Mouse (Mus musculus) neural tube, embryonic 13.5 days (tissue): ENCODE data around the gene Thumpd2. TPM values are rescaled to one million over a fixed set of nuclear protein-coding genes. Genes with fewer than 3 reads are reported as not detected.

Experiments
- ATAC-seq: fragments of 200-750 bp; cut with Nextera tagmentation; 2 replicates; pipeline ENCODE4 v1.8.0; 2017; ENCODE audit warnings: low read depth, mild to moderate bottlenecking, moderate TSS enrichment, moderate library complexity
- H3K27ac ChIP-seq: fragments of 300-500 bp; sonication (generic); replicated peaks from 2 replicates; pipeline ENCODE4 v1.5.1; 2015; ENCODE audit warnings: moderate library complexity, mild to moderate bottlenecking, inconsistent platforms
- H3K27me3 ChIP-seq: fragments of 300-500 bp; sonication (generic); 2 replicates; pipeline ENCODE4 v1.6.1; 2015; ENCODE audit warnings: mild to moderate bottlenecking, inconsistent platforms
- H3K36me3 ChIP-seq: fragments of 300-500 bp; sonication (generic); 2 replicates; pipeline ENCODE4 v1.6.1; 2015; ENCODE audit warnings: mild to moderate bottlenecking, inconsistent platforms
- H3K4me1 ChIP-seq: fragments of 300-500 bp; sonication (generic); replicated peaks from 2 replicates; pipeline ENCODE4 v1.6.1; 2015; ENCODE audit warnings: inconsistent platforms
- H3K4me2 ChIP-seq: fragments of 300-500 bp; sonication (generic); 2 replicates; pipeline ENCODE4 v1.6.1; 2015; ENCODE audit warnings: inconsistent platforms, mild to moderate bottlenecking, moderate library complexity
- H3K4me3 ChIP-seq: fragments of 300-500 bp; sonication (generic); 2 replicates; pipeline ENCODE4 v1.5.1; 2015; ENCODE audit warnings: mild to moderate bottlenecking, inconsistent platforms
- H3K9ac ChIP-seq: fragments of 300-500 bp; sonication (generic); 2 replicates; pipeline ENCODE4 v1.6.1; 2015; ENCODE audit warnings: moderate library complexity, mild to moderate bottlenecking, inconsistent platforms
- H3K9me3 ChIP-seq: fragments of 300-500 bp; sonication (generic); 2 replicates; pipeline ENCODE4 v1.6.1; 2016; ENCODE audit warnings: inconsistent platforms
- WGBS: fragments of 180-500 bp; shearing (Covaris S2); methylation state at CpG from one replicate; pipeline ENCODE4 v1.1.7; 2015; 5-methylcytosine and 5-hydroxymethylcytosine counted together
- polyA plus RNA-seq: library from polyadenylated mRNA; unstranded; fragments of >200 nt; fragmentation: Nextera tagmentation; extraction: Ambion mirVana; gene quantifications from 2 replicates; pipeline ENCODE4 v1.2.1, GENCODE M21; 2015

Thumpd2 gene
- polyA plus RNA-seq, 1 experiment from 2014 or later = 9.6 TPM

DNA sequence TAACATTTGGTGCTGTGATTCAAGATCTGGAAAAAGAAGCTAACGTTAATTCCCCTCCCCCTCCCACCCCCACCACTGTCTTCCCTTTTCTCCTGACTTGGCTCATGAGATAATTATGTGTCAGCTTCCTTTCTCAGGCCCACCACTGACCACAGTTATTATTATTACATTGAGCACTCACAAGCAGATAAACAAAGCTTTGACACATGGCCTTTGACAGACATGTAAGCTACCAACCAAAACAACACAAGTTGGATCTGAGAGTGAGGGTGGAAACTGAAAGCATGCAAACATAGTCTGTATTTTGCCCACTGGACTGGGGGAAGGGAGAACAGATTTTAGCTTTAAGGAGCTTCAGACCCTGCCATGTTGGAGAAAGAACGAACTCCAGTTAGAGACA is 67.7 kb downstream of the Thumpd2 start:
- H3K4me2 ChIP-seq = no peak overlapping the region
- H3K27ac ChIP-seq = no peak overlapping the region
- peaks cover 26% of the 10 kb centered on the region; the same call in 1 of the 2 replicates for H3K4me1 ChIP-seq
- H3K4me3 ChIP-seq = no peak overlapping the region
- no peak overlapping the region for H3K9ac ChIP-seq
- no peaks in the 10 kb centered on the region for H3K27me3 ChIP-seq
- no peaks in the 10 kb centered on the region for H3K9me3 ChIP-seq
- H3K36me3 ChIP-seq = peaks cover 4% of the 10 kb centered on the region; the same call in 1 of the 2 replicates
- 80% methylated on average over 2 of the region's 2 CpGs for WGBS
- no peak for ATAC-seq

DNA sequence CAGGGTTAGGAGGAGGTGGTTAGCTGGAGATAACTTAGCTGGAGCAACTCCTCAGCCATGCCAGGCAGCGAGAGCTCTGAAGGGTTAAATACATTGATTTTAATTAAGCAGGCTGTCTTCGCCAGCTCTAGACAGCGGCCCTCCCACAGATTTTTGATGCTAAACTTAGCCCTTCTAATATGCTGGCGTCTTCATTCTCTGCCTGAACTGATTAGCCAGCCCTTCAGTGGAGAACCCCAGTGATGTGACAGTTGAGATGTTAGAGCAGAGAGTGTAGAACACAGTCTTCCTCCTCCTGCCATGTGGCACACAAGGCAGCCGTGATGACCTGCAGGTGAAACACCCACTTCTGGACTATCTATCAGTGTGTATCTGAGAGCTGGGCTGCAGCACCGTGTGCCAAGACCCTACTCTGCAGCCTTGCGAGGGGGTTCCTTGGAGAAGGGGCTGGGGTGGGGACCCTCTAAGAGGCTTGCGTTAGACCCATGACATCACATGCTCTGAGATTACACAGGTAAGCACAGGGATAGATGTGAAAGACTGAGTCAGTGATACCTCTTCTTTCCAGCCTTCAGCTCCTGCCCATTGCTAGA is 73.3 kb downstream of the Thumpd2 start:
- Histone ChIP-seq H3K4me3 (no peak overlapping the region), H3K4me2 (no peak overlapping the region), H3K4me1 (peaks cover 27% of the 10 kb centered on the region), H3K9me3 (no peaks in the 10 kb centered on the region), H3K27ac (no peak overlapping the region), H3K9ac (no peak overlapping the region), H3K36me3 (peaks cover 2% of the 10 kb centered on the region; the same call in 1 of the 2 replicates), H3K27me3 (no peaks in the 10 kb centered on the region)
- 72% methylated on average over 8 of the region's 8 CpGs for WGBS
- 0 out of 2 replicates have a peak, but pooled peaks have one; percentile 28 for ATAC-seq

- H3K27ac ChIP-seq = no peak overlapping the region
- H3K4me2 ChIP-seq = no peak overlapping the region
- no peaks in the 10 kb centered on the region for H3K36me3 ChIP-seq
- H3K9me3 ChIP-seq = no peaks in the 10 kb centered on the region
- H3K9ac ChIP-seq = 0 out of 2 replicates have a peak overlapping the region, but pooled peaks have one; percentile 34
- peaks cover 21% of the 10 kb centered on the region for H3K4me1 ChIP-seq
- H3K27me3 ChIP-seq = no peaks in the 10 kb centered on the region
- no peak overlapping the region for H3K4me3 ChIP-seq
- ATAC-seq = no peak
- 78% methylated on average over 10 of the region's 10 CpGs for WGBS
These were observed 81.9 kb downstream of the Thumpd2 start for GRCm38 (mm10) chr17:80982976-80983375.

- no peak overlapping the region for H3K9ac ChIP-seq
These were observed 82.5 kb downstream of the Thumpd2 start for GRCm38 (mm10) chr17:80982412-80982787.

DNA sequence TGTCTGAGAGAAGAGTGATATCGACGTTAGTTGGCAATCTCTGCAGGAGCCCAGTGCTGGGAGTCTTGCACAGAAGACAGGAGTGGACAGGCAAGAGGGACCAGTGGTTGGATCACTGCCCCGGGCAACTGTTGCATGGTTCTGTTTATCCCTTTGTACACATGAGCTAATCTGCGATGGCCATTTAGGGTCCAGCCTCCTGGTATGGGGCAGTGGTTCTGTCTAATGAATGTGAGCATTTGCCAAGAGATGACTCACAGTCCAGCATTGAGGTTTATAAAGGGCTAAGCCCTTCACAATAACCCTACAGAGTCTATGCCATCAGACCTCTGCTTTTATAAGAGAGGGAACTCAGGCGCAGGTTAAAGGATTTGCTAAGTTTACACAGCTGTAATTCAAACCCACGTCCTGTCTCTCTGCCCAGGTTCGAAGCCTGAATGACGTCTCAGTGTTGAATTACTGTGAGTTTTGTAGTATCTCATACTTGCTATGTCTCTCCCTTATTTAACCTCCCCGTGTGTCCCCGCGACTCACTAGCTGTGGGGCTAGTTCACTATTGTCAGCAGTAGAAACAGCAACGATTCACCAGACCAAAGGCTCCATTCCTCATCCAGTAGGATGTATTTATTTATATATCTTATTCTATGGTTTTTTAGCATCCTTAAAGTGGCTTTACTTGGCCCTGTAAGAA is 83.0 kb downstream of the Thumpd2 start:
- peaks cover 28% of the 10 kb centered on the region for H3K4me1 ChIP-seq
- H3K4me3 ChIP-seq = no peak overlapping the region
- 0 out of 2 replicates have a peak overlapping the region, but pooled peaks have one; percentile 6 for H3K9ac ChIP-seq
- no peaks in the 10 kb centered on the region for H3K27me3 ChIP-seq
- WGBS = 68% methylated on average over 12 of the region's 12 CpGs
- no peaks in the 10 kb centered on the region for H3K36me3 ChIP-seq
- peak overlapping the region; percentile 70 for H3K27ac ChIP-seq
- no peaks in the 10 kb centered on the region for H3K9me3 ChIP-seq
- H3K4me2 ChIP-seq = peak overlapping the region; percentile 7; the same call in 1 of the 2 replicates
- peak; percentile 48 for ATAC-seq

More at GRCm38 (mm10) chr17:80982412-80982787, 82.5 kb downstream of the Thumpd2 start:
- ATAC-seq = peak; percentile 62; the same call in 1 of the 2 replicates
- Histone ChIP-seq H3K9me3 (no peaks in the 10 kb centered on the region), H3K27ac (peak overlapping the region; percentile 70), H3K4me2 (peak overlapping the region; percentile 7; the same call in 1 of the 2 replicates), H3K36me3 (no peaks in the 10 kb centered on the region), H3K4me1 (peaks cover 26% of the 10 kb centered on the region), H3K4me3 (no peak overlapping the region), H3K27me3 (no peaks in the 10 kb centered on the region)
- WGBS = 6% methylated on average over 8 of the region's 8 CpGs

DNA sequence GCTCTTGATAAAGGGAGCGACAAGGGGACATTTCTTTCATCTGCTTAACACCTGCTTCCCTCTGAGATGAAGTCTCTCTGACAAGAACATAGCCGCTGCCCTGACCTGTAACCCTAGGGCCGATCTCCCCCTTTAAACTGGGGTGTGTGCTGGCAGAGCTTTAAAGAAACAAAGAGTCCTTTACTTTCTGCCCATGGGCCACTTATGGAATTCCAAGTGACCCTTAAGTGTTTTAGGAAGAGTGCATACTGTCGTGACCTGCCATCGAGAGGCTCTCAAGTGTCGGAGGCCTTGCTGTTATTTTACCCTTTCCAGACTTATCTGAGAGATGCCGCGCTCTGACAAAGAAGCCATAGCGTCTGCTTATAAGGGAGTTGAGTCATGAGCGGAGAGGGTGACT is 84.8 kb downstream of the Thumpd2 start:
- H3K9me3 ChIP-seq = no peaks in the 10 kb centered on the region
- no peak for ATAC-seq
- H3K4me1 ChIP-seq = peaks cover 28% of the 10 kb centered on the region
- no peak overlapping the region for H3K9ac ChIP-seq
- H3K36me3 ChIP-seq = no peaks in the 10 kb centered on the region
- H3K27ac ChIP-seq = no peak overlapping the region
- H3K4me2 ChIP-seq = no peak overlapping the region
- WGBS = 78% methylated on average over 10 of the region's 10 CpGs
- H3K4me3 ChIP-seq = no peak overlapping the region
- no peaks in the 10 kb centered on the region for H3K27me3 ChIP-seq

- Histone ChIP-seq H3K4me1 (peaks cover 37% of the 10 kb centered on the region), H3K27ac (no peak overlapping the region), H3K27me3 (no peaks in the 10 kb centered on the region), H3K36me3 (no peaks in the 10 kb centered on the region), H3K4me2 (no peak overlapping the region), H3K9ac (no peak overlapping the region), H3K4me3 (no peak overlapping the region), H3K9me3 (no peaks in the 10 kb centered on the region)
- no peak for ATAC-seq
- WGBS = 84% methylated on average over 5 of the region's 5 CpGs
These were observed 87.6 kb downstream of the Thumpd2 start for GRCm38 (mm10) chr17:80977245-80977644.

Other genes with a start within 250 kb of the Thumpd2 start
- gene Tmem178, start 120.5 kb downstream of the Thumpd2 start, polyA plus RNA-seq = 36.5 and 41.6 TPM in 2 replicates